Mouse (Mus musculus): ENCODE results near the gene Sccpdh. TPM values are rescaled to one million over a fixed set of nuclear protein-coding genes. Genes with fewer than 3 reads are reported as not detected.
A peak's percentile ranks its signal among the peaks of the same experiment; 100 is the strongest.
"Not testable (repeated sequence)": the region's sequence is repeated elsewhere in the genome, so short reads cannot be mapped to it uniquely, and the experiment has no call there.

Sccpdh gene
- polyA plus RNA-seq, 1 experiment: 1.8 TPM

GRCm38 (mm10) chr1:179664309-179664930 lies 3.6 kb upstream of the Sccpdh start:
- no peaks in the 10 kb centered on the region for H3K36me3 ChIP-seq (ENCODE audit: control insufficient read depth, insufficient read depth, low read length)
- TF ChIP-seq CTCF (IDR thresholded peaks at IDR 0.05; ENCODE audit: extremely low read depth, insufficient read depth, insufficient read length, insufficient replicate concordance) (no peak), POLR2A (IDR thresholded peaks at IDR 0.05; ENCODE audit: low read depth, low read length) (no peak)
- H3K27ac ChIP-seq (ENCODE audit: insufficient read depth, low read length): no peak overlapping the region
- no peak for DNase-seq (ENCODE audit: low read depth in 1 of 2, low spot score in 2 of 2)
- H3K27me3 ChIP-seq (ENCODE audit: control insufficient read depth, insufficient read depth, low read length): no peaks in the 10 kb centered on the region
- H3K4me3 ChIP-seq (ENCODE audit: extremely low read depth, insufficient read depth, insufficient read length): no peak overlapping the region
- peaks cover 2% of the 10 kb centered on the region; the same call in 1 of the 2 replicates for H3K4me1 ChIP-seq (ENCODE audit: control insufficient read depth, insufficient read depth, insufficient read length)
- 82% methylated on average over 4 of the region's 4 CpGs for WGBS

- no peaks in the 10 kb centered on the region for H3K27me3 ChIP-seq (ENCODE audit: control insufficient read depth, insufficient read depth, low read length)
- H3K4me3 ChIP-seq (ENCODE audit: extremely low read depth, insufficient read depth, insufficient read length): no peak overlapping the region
- TF ChIP-seq POLR2A (IDR thresholded peaks at IDR 0.05; ENCODE audit: low read depth, low read length): no peak
- no peak for TF ChIP-seq CTCF (IDR thresholded peaks at IDR 0.05; ENCODE audit: extremely low read depth, insufficient read depth, insufficient read length, insufficient replicate concordance)
- DNase-seq (ENCODE audit: low read depth in 1 of 2, low spot score in 2 of 2): no peak
- H3K27ac ChIP-seq (ENCODE audit: insufficient read depth, low read length): no peak overlapping the region
- peaks cover 2% of the 10 kb centered on the region; the same call in 1 of the 2 replicates for H3K4me1 ChIP-seq (ENCODE audit: control insufficient read depth, insufficient read depth, insufficient read length)
- no peaks in the 10 kb centered on the region for H3K36me3 ChIP-seq (ENCODE audit: control insufficient read depth, insufficient read depth, low read length)
- WGBS: 89% methylated on average over 2 of the region's 2 CpGs
Measured at GRCm38 (mm10) chr1:179666971-179667370, 1.0 kb upstream of the Sccpdh start.

- Histone ChIP-seq H3K27ac (ENCODE audit: insufficient read depth, low read length) (no peak overlapping the region), H3K27me3 (ENCODE audit: control insufficient read depth, insufficient read depth, low read length) (no peaks in the 10 kb centered on the region), H3K36me3 (ENCODE audit: control insufficient read depth, insufficient read depth, low read length) (no peaks in the 10 kb centered on the region), H3K4me1 (ENCODE audit: control insufficient read depth, insufficient read depth, insufficient read length) (peaks cover 2% of the 10 kb centered on the region; the same call in 1 of the 2 replicates), H3K4me3 (ENCODE audit: extremely low read depth, insufficient read depth, insufficient read length) (peak overlapping the region; percentile 79; the same call in 1 of the 2 replicates)
- WGBS: 49% methylated on average over 7 of the region's 7 CpGs
- DNase-seq (ENCODE audit: low read depth in 1 of 2, low spot score in 2 of 2): no peak
- TF ChIP-seq CTCF (IDR thresholded peaks at IDR 0.05; ENCODE audit: extremely low read depth, insufficient read depth, insufficient read length, insufficient replicate concordance) (no peak), POLR2A (IDR thresholded peaks at IDR 0.05; ENCODE audit: low read depth, low read length) (no peak)
Measured at GRCm38 (mm10) chr1:179667450-179667849, 560 bp upstream of the Sccpdh start.

- no peak overlapping the region for H3K27ac ChIP-seq (ENCODE audit: insufficient read depth, low read length)
- H3K27me3 ChIP-seq (ENCODE audit: control insufficient read depth, insufficient read depth, low read length): no peaks in the 10 kb centered on the region
- WGBS: 24% methylated on average over 12 of the region's 12 CpGs
- peaks cover 2% of the 10 kb centered on the region; the same call in 1 of the 2 replicates for H3K4me1 ChIP-seq (ENCODE audit: control insufficient read depth, insufficient read depth, insufficient read length)
- DNase-seq (ENCODE audit: low read depth in 1 of 2, low spot score in 2 of 2): no peak
- peak overlapping the region; percentile 79 for H3K4me3 ChIP-seq (ENCODE audit: extremely low read depth, insufficient read depth, insufficient read length)
- no peaks in the 10 kb centered on the region for H3K36me3 ChIP-seq (ENCODE audit: control insufficient read depth, insufficient read depth, low read length)
- TF ChIP-seq CTCF (IDR thresholded peaks at IDR 0.05; ENCODE audit: extremely low read depth, insufficient read depth, insufficient read length, insufficient replicate concordance) (no peak), POLR2A (IDR thresholded peaks at IDR 0.05; ENCODE audit: low read depth, low read length) (no peak)
Measured at GRCm38 (mm10) chr1:179668836-179669537, 977 bp downstream of the Sccpdh start.

GRCm38 (mm10) chr1:179674355-179674754 lies 6.3 kb downstream of the Sccpdh start:
- no peak for DNase-seq (ENCODE audit: low read depth in 1 of 2, low spot score in 2 of 2)
- 79% methylated on average over 3 of the region's 3 CpGs for WGBS
- Histone ChIP-seq H3K27me3 (ENCODE audit: control insufficient read depth, insufficient read depth, low read length) (no peaks in the 10 kb centered on the region), H3K4me1 (ENCODE audit: control insufficient read depth, insufficient read depth, insufficient read length) (no peaks in the 10 kb centered on the region), H3K36me3 (ENCODE audit: control insufficient read depth, insufficient read depth, low read length) (peaks cover 1% of the 10 kb centered on the region; the same call in 1 of the 2 replicates), H3K4me3 (ENCODE audit: extremely low read depth, insufficient read depth, insufficient read length) (no peak overlapping the region), H3K27ac (ENCODE audit: insufficient read depth, low read length) (no peak overlapping the region)
- TF ChIP-seq CTCF (IDR thresholded peaks at IDR 0.05; ENCODE audit: extremely low read depth, insufficient read depth, insufficient read length, insufficient replicate concordance) (no peak), POLR2A (IDR thresholded peaks at IDR 0.05; ENCODE audit: low read depth, low read length) (no peak)

GRCm38 (mm10) chr1:179677031-179677430 lies 9.0 kb downstream of the Sccpdh start:
- TF ChIP-seq POLR2A (IDR thresholded peaks at IDR 0.05; ENCODE audit: low read depth, low read length): no peak
- no peak for TF ChIP-seq CTCF (IDR thresholded peaks at IDR 0.05; ENCODE audit: extremely low read depth, insufficient read depth, insufficient read length, insufficient replicate concordance)
- no peak for DNase-seq (ENCODE audit: low read depth in 1 of 2, low spot score in 2 of 2)
- H3K4me1 ChIP-seq (ENCODE audit: control insufficient read depth, insufficient read depth, insufficient read length): no peaks in the 10 kb centered on the region
- H3K4me3 ChIP-seq (ENCODE audit: extremely low read depth, insufficient read depth, insufficient read length): no peak overlapping the region
- H3K27me3 ChIP-seq (ENCODE audit: control insufficient read depth, insufficient read depth, low read length): no peaks in the 10 kb centered on the region
- 92% methylated on average over 2 of the region's 2 CpGs for WGBS
- H3K27ac ChIP-seq (ENCODE audit: insufficient read depth, low read length): no peak overlapping the region
- H3K36me3 ChIP-seq (ENCODE audit: control insufficient read depth, insufficient read depth, low read length): peaks cover 1% of the 10 kb centered on the region

- Histone ChIP-seq H3K27ac (ENCODE audit: insufficient read depth, low read length) (no peak overlapping the region), H3K4me3 (ENCODE audit: extremely low read depth, insufficient read depth, insufficient read length) (no peak overlapping the region), H3K36me3 (ENCODE audit: control insufficient read depth, insufficient read depth, low read length) (peaks cover 1% of the 10 kb centered on the region), H3K27me3 (ENCODE audit: control insufficient read depth, insufficient read depth, low read length) (no peaks in the 10 kb centered on the region), H3K4me1 (ENCODE audit: control insufficient read depth, insufficient read depth, insufficient read length) (no peaks in the 10 kb centered on the region)
- no peak for DNase-seq (ENCODE audit: low read depth in 1 of 2, low spot score in 2 of 2)
- TF ChIP-seq CTCF (IDR thresholded peaks at IDR 0.05; ENCODE audit: extremely low read depth, insufficient read depth, insufficient read length, insufficient replicate concordance) (no peak), POLR2A (IDR thresholded peaks at IDR 0.05; ENCODE audit: low read depth, low read length) (no peak)
- 95% methylated on average over 4 of the region's 4 CpGs for WGBS
Measured at GRCm38 (mm10) chr1:179679326-179679725, 11.3 kb downstream of the Sccpdh start.

- H3K4me3 ChIP-seq (ENCODE audit: extremely low read depth, insufficient read depth, insufficient read length); H3K36me3 ChIP-seq (ENCODE audit: control insufficient read depth, insufficient read depth, low read length); H3K4me1 ChIP-seq (ENCODE audit: control insufficient read depth, insufficient read depth, insufficient read length); DNase-seq (ENCODE audit: low read depth in 1 of 2, low spot score in 2 of 2); H3K27ac ChIP-seq (ENCODE audit: insufficient read depth, low read length); H3K27me3 ChIP-seq (ENCODE audit: control insufficient read depth, insufficient read depth, low read length): not testable (repeated sequence)
- 90% methylated on average over 10 of the region's 10 CpGs for WGBS
Measured at GRCm38 (mm10) chr1:179682753-179683152, 14.7 kb downstream of the Sccpdh start.

Data from spleen, adult 2 months (tissue).